Mouse (Mus musculus): ENCODE data around the gene Speer4d.
"Not testable (repeated sequence)": the region's sequence is repeated elsewhere in the genome, so short reads cannot be mapped to it uniquely, and the experiment has no call there.

Speer4d gene

GRCm38 (mm10) chr5:15670789-15671188, 51.9 kb downstream of the Speer4d start:
- not testable (repeated sequence) for DNase-seq (ENCODE audit: low spot score)

Data from T-cell, adult 2 months (primary cell).